Mouse (Mus musculus) stomach, embryonic 16.5 days (tissue): ENCODE data around the gene Rasgef1c. TPM values are rescaled to one million over a fixed set of nuclear protein-coding genes. Genes with fewer than 3 reads are reported as not detected.
A peak's percentile ranks its signal among the peaks of the same experiment; 100 is the strongest.

ENCODE experiments used
- ATAC-seq: fragments of 200-750 bp; cut with Nextera tagmentation; 2 replicates; pipeline ENCODE4 v1.8.0; 2017; ENCODE audit warnings: moderate number of reproducible peaks, moderate TSS enrichment; ENCODE audit not compliant: insufficient read depth, low FRiP score
- H3K27ac ChIP-seq: fragments of 300-500 bp; sonication (generic); 2 replicates; pipeline ENCODE4 v1.5.1; 2014; ENCODE audit warnings: low read length
- H3K27me3 ChIP-seq: fragments of 300-500 bp; sonication (generic); 2 replicates; pipeline ENCODE4 v1.6.1; 2014; ENCODE audit warnings: low read length, control low read depth, mixed read lengths; ENCODE audit not compliant: control insufficient read depth, insufficient read depth
- H3K36me3 ChIP-seq: fragments of 300-500 bp; sonication (generic); 2 replicates; pipeline ENCODE4 v1.6.1; 2014; ENCODE audit warnings: low read length; ENCODE audit not compliant: control insufficient read depth, insufficient read depth
- H3K4me1 ChIP-seq: fragments of 300-500 bp; sonication (generic); 2 replicates; pipeline ENCODE4 v1.6.1; 2014; ENCODE audit warnings: low read length, control low read depth, mixed read lengths; ENCODE audit not compliant: control insufficient read depth, insufficient read depth
- H3K4me2 ChIP-seq: fragments of 300-500 bp; sonication (generic); 2 replicates; pipeline ENCODE4 v1.6.1; 2014; ENCODE audit warnings: low read depth, low read length, mixed read lengths
- H3K4me3 ChIP-seq: fragments of 300-500 bp; sonication (generic); replicated peaks from 2 replicates; pipeline ENCODE4 v1.5.1; 2014; ENCODE audit warnings: mild to moderate bottlenecking, low read length
- H3K9ac ChIP-seq: fragments of 300-500 bp; sonication (generic); 2 replicates; pipeline ENCODE4 v1.6.1; 2014; ENCODE audit warnings: low read length
- H3K9me3 ChIP-seq: fragments of 300-500 bp; sonication (generic); replicated peaks from 2 replicates; pipeline ENCODE4 v1.6.1; 2016; ENCODE audit warnings: low read length, control low read depth; ENCODE audit not compliant: control insufficient read depth
- WGBS: fragments of 180-500 bp; shearing (Covaris S2); extraction: QIAGEN DNeasy Blood & Tissue Kit; methylation state at CpG from one replicate; pipeline ENCODE4 v1.1.7; 2014; 5-methylcytosine and 5-hydroxymethylcytosine counted together
- polyA plus RNA-seq: library from polyadenylated mRNA; unstranded; fragments of >200 nt; fragmentation: Nextera tagmentation; extraction: Ambion mirVana; gene quantifications from 2 replicates; pipeline ENCODE4 v1.2.1, GENCODE M21; 2015

Gene Rasgef1c
- polyA plus RNA-seq, 1 experiment from 2014 or later, result 0.50 TPM

DNA sequence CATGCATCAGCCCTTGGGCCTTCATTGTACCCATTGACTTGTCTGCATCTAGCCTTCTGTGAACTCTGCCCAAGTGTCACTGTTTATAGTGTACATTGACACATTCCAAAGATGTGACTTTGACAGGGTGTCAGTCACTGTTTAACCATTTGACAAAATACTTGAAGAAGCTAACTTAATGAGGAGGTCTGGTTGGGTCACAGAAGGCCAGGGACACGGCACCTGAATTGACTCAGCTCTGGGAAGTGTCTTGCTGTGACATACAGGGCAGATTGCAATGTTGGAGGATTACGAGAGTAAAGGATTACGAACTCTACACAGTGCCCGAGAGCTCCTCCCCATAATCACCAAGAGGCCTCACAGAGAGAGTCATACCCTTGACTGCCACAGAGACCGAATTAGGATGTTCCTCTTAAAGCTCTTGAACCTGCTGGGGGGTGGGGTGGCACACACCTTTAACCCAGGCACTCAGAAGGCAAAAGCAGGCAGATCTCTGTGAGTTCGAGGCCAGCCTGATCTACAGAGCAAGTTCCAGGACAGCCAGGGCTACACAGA, 79.1 kb downstream of the Rasgef1c start:
- Histone ChIP-seq H3K9ac (no peak overlapping the region), H3K4me3 (no peak overlapping the region), H3K27ac (no peak overlapping the region), H3K4me1 (no peaks in the 10 kb centered on the region), H3K9me3 (no peaks in the 10 kb centered on the region), H3K36me3 (no peaks in the 10 kb centered on the region), H3K27me3 (no peaks in the 10 kb centered on the region), H3K4me2 (no peak overlapping the region)
- no peak for ATAC-seq
- 71% methylated on average over 6 of the region's 6 CpGs for WGBS

DNA sequence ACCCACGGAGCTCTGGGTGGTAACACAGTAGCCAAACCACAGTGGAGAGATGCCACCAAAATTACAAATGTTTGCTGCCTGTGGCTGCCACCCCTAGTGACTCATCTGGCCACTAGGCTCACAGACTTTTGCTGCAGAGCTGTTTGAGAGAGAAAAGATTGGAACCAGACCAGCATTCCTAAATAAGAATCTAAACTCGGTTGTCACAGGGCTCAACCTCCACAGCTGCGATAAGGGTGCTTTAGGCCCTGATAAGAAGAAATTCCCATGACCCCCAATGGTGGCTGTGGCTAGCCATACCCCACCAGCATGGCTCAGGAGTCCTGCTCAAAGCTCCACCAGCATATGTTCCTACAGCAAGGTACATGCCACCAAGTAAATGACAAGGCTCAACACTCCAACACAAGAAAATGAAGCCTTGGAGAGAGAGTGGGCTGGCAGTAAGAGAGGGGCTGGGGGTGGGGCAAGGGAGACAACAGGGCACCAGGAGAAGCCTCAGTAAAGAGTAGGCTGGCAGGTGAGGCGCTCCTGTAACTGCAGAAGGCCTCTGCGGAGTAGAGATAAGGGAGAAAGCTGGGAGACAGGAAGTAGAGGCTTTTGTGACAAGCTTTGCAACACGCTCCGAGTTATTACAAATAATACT, 79.8 kb downstream of the Rasgef1c start:
- no peak overlapping the region for H3K4me3 ChIP-seq
- no peaks in the 10 kb centered on the region for H3K9me3 ChIP-seq
- no peak for ATAC-seq
- no peak overlapping the region for H3K9ac ChIP-seq
- H3K36me3 ChIP-seq, result no peaks in the 10 kb centered on the region
- H3K4me1 ChIP-seq, result no peaks in the 10 kb centered on the region
- no peak overlapping the region for H3K27ac ChIP-seq
- H3K27me3 ChIP-seq, result no peaks in the 10 kb centered on the region
- WGBS, result 50% methylated on average over 7 of the region's 7 CpGs
- no peak overlapping the region for H3K4me2 ChIP-seq

DNA sequence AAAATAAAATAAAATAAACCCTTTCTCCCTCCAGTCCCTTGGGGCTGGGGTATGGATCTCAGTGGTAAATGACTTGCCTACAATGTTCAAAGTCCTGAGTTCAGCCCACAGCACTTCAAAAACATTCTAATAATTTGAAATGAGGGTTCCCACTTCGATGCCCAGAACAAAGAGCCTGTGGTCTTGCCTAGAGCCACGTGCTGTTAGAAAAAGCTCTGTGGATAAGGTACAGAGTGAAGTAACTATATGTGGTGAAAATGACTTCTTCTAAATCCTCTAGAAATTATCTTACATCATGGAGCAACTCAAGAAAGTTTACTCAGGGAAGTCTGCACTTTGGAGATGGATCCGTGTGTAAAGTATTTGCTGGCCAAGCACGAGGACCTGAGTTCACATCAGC, 80.5 kb downstream of the Rasgef1c start:
- no peaks in the 10 kb centered on the region for H3K27me3 ChIP-seq
- no peak overlapping the region for H3K4me2 ChIP-seq
- no peak overlapping the region for H3K4me3 ChIP-seq
- no peaks in the 10 kb centered on the region for H3K36me3 ChIP-seq
- H3K9ac ChIP-seq, result no peak overlapping the region
- no peaks in the 10 kb centered on the region for H3K9me3 ChIP-seq
- H3K4me1 ChIP-seq, result no peaks in the 10 kb centered on the region
- no peak for ATAC-seq
- WGBS, result 77% methylated on average over 4 of the region's 4 CpGs
- no peak overlapping the region for H3K27ac ChIP-seq

DNA sequence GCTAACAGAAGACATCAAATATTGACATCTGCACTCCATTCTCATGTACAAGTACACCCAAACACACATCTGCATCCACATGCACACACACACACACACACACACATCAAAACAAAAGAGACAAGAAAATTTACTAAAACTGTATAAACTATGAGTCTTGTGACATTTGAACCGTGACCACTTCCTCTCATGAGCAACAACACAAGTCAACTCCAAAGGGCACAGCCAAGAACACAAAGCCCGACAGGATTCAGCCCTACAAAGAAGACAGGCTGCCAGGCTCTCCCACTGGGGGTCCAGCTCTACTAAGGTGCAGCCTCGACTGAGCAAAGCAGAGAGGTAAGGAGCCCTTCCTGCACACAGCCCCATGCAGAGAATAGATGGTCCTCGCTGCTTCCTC, 81.2 kb downstream of the Rasgef1c start:
- Histone ChIP-seq H3K27ac (no peak overlapping the region), H3K9ac (no peak overlapping the region), H3K27me3 (no peaks in the 10 kb centered on the region), H3K4me3 (no peak overlapping the region), H3K9me3 (no peaks in the 10 kb centered on the region), H3K4me2 (no peak overlapping the region), H3K36me3 (no peaks in the 10 kb centered on the region), H3K4me1 (no peaks in the 10 kb centered on the region)
- ATAC-seq, result no peak
- 43% methylated on average over 4 of the region's 4 CpGs for WGBS

DNA sequence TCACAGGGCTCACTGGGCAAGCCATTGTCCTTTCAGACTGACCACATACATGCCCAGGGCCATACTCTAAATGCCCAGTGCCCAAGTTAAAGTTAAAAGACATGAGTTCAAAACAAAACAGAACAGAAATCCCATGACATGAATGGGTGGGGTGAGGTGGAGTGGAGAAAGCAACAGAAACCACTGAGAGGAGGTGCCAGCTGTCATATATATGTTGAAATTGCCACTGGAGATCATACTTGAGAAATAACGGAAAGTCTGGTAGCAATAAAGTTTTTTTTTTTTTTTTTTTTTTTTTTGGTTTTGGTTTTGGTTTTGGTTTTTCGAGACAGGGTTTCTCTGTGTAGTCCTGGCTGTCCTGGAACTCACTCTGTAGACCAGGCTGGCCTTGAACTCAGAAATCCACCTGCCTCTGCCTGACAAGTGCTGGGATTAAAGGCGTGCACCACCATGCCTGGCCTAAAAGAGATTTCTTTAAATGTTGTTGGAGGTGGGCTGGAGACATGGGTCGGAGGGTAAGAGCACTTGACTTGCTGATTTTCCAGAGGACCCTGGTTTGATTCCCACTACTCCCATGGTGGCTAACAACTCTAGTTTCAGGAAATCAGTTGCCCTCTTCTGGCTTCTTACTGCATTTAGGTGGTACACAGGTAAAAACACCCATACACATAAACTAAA, 82.4 kb downstream of the Rasgef1c start:
- Histone ChIP-seq H3K9me3 (no peaks in the 10 kb centered on the region), H3K4me3 (no peak overlapping the region), H3K4me2 (no peak overlapping the region), H3K4me1 (no peaks in the 10 kb centered on the region), H3K27ac (no peak overlapping the region), H3K27me3 (no peaks in the 10 kb centered on the region), H3K9ac (no peak overlapping the region), H3K36me3 (no peaks in the 10 kb centered on the region)
- no peak for ATAC-seq
- WGBS, result 82% methylated on average over 4 of the region's 4 CpGs

DNA sequence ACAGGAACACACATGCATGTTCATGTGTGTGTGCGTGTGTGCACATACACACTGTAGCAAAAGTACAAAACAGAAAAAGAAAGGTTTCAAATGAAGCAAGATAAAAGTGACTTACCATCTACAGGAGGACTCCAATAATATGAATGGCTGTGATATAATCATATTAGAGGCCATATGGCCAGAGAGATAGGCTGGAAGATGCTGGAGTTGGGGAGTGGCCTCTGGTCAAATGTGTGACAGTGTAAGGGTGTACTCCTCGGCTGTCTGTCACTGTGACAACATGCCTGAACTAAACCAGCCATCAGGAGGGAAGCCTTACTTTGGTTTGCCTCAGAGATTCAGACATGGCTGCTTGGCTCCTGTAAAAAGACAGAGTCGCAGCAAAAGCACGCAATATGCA, 83.4 kb downstream of the Rasgef1c start:
- Histone ChIP-seq H3K4me2 (no peak overlapping the region), H3K27ac (no peak overlapping the region), H3K9me3 (no peaks in the 10 kb centered on the region), H3K27me3 (no peaks in the 10 kb centered on the region), H3K4me3 (no peak overlapping the region), H3K9ac (no peak overlapping the region), H3K36me3 (no peaks in the 10 kb centered on the region), H3K4me1 (no peaks in the 10 kb centered on the region)
- 80% methylated on average over 4 of the region's 4 CpGs for WGBS
- ATAC-seq, result no peak

DNA sequence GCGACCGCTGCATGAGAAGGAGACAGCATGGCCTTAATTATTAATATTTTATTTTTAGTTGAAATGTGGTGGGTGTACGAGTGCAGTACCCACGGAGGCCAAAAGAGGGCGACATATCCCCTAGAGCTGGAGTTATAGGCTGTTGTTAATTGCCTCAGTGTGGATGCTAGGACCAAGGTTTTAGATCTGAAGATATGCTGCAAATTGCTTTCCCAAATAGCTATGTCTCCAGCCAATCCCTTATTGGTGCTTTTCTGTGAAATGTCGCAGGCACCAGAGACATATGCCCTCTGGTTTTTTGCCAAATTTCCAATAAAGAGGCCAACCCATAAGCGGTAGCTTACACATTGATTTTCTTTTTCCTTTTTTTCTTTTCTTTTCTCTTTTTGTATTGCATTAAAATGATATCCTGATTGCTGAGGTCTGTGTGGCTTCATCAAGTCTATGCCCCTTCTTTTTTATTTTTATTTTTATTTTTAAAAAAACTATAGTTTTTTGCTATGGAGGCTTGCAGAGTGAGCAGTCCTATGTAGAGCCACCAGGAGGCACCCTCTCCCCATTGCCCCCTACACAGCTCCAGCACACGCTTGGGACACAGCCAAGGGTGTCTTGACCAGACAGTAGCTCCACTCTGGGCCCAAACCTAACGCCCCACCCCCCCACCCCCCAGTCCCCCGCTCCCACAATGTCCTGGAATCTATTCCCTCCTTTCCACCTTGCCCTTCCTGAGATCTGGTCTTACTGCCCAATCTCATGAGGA, 84.8 kb downstream of the Rasgef1c start:
- no peak overlapping the region for H3K27ac ChIP-seq
- no peaks in the 10 kb centered on the region for H3K27me3 ChIP-seq
- peak; percentile 64; the same call in 1 of the 2 replicates for ATAC-seq
- no peaks in the 10 kb centered on the region for H3K9me3 ChIP-seq
- H3K9ac ChIP-seq, result no peak overlapping the region
- no peak overlapping the region for H3K4me2 ChIP-seq
- WGBS, result 25% methylated on average over 10 of the region's 10 CpGs
- no peaks in the 10 kb centered on the region for H3K36me3 ChIP-seq
- H3K4me1 ChIP-seq, result no peaks in the 10 kb centered on the region
- no peak overlapping the region for H3K4me3 ChIP-seq

DNA sequence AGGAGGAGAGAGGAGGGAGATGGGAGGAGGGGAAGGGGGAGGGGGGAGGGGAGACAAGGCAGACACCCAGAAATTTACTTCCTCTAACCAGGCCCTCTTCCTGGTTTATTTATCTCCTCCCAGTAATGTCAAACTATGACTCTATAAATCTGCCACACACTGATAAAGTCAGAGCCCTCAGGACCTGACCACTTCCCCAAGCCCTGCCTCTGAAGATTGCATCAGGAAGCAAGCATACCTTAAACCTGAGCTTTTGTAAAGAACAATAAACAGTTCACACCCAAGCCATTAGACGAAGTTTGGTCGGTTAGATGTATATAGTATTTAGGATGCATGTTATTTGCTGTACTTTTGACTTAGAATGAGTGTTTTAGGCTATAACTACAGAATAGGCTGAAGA, 92.9 kb downstream of the Rasgef1c start:
- no peaks in the 10 kb centered on the region for H3K9me3 ChIP-seq
- no peak for ATAC-seq
- no peak overlapping the region for H3K9ac ChIP-seq
- no peaks in the 10 kb centered on the region for H3K36me3 ChIP-seq
- no peaks in the 10 kb centered on the region for H3K27me3 ChIP-seq
- no peak overlapping the region for H3K4me3 ChIP-seq
- H3K27ac ChIP-seq, result no peak overlapping the region
- H3K4me1 ChIP-seq, result no peaks in the 10 kb centered on the region
- 23% methylated on average over 2 of the region's 2 CpGs for WGBS
- H3K4me2 ChIP-seq, result no peak overlapping the region

DNA sequence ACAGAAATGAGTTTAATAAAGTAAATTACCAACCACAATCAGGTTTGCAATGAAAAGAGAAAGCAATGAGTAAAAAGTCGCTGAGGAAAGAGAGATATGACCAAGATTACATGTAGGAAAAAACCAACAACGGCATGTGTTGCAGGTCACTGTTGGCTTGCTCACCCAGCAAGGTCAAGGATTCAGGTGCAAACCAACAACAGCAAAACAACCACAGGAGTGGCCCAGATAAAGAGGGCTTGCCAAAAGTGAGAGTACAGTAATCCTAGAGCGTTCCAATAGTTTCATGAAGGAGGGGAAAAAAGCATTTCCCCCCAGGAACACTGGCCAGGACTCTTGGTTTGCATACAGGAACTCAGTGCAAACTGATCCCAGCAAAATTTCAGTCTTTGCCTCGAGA, 94.8 kb downstream of the Rasgef1c start:
- Histone ChIP-seq H3K9ac (no peak overlapping the region), H3K4me2 (no peak overlapping the region), H3K9me3 (no peaks in the 10 kb centered on the region), H3K36me3 (no peaks in the 10 kb centered on the region), H3K27ac (no peak overlapping the region), H3K4me3 (no peak overlapping the region), H3K27me3 (no peaks in the 10 kb centered on the region), H3K4me1 (no peaks in the 10 kb centered on the region)
- no peak for ATAC-seq
- WGBS, result 60% methylated on average over 4 of the region's 4 CpGs
